Mouse (Mus musculus) myocyte (in vitro differentiated cells): Measurements from ENCODE around the gene Mettl7b.

Experiments used
- MYOD1 ChIP-seq, 3 experiments: IDR thresholded peaks; one replicate each; pipeline ENCODE4 v1.6.1; 2011; ENCODE audit warnings: control low read depth in 2 of 3, low read depth in 2 of 3, mild to moderate bottlenecking in 2 of 3, moderate library complexity in 1 of 3; ENCODE audit not compliant: insufficient read length in 2 of 3, control insufficient read depth in 1 of 3
- POLR2A ChIP-seq: IDR thresholded peaks from one replicate; pipeline ENCODE4 v1.6.1; 2011; ENCODE audit warnings: low read depth, mild to moderate bottlenecking, control low read depth, moderate library complexity; ENCODE audit not compliant: insufficient read length
- REST ChIP-seq: IDR thresholded peaks from one replicate; pipeline ENCODE4 v1.6.1; 2011; ENCODE audit warnings: mild to moderate bottlenecking, control low read depth, moderate library complexity; ENCODE audit not compliant: insufficient read depth, insufficient read length
- SRF ChIP-seq: IDR thresholded peaks from one replicate; pipeline ENCODE4 v1.6.1; 2011; ENCODE audit warnings: low read depth; ENCODE audit not compliant: control insufficient read depth, insufficient read length
- TCF12 ChIP-seq: IDR thresholded peaks from one replicate; pipeline ENCODE4 v1.6.1; 2011; ENCODE audit warnings: mild to moderate bottlenecking, control low read depth; ENCODE audit not compliant: poor library complexity, insufficient read depth, severe bottlenecking

DNA sequence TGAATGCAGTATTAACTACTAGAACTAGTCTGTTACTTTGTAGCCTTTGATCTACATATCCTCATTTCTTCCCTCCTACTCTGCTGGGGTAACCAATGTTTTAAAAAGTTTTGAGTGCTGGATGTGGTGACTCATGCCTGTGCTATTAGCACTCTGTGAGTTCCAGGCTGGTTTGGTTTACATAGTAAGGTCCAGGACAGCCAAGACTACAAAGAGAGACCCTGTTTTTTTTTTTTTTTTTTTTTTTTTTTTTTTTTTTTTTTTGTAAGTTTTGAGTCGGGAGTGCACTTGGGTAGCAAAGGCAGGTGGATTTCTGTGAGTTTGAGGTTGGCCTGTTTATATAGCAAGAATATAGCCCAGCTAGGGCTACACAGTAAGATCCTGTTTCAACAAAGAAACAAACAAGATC lies 7.6 kb upstream of the Mettl7b start:
- no peak for TF ChIP-seq POLR2A
- TF ChIP-seq TCF12: no peak
- no peak for TF ChIP-seq REST
- TF ChIP-seq MYOD1 (IDR thresholded peaks at IDR 0.05; ENCODE audit: control insufficient read depth in 1 of 3, insufficient read length in 2 of 3, low read depth in 2 of 3): no peak
- no peak for TF ChIP-seq SRF
